Mouse (Mus musculus) yolk sac, embryonic 10.5 days (tissue): ENCODE results near the gene Rpl28.
A peak's percentile ranks its signal among the peaks of the same experiment; 100 is the strongest.

Source experiments
- DNase-seq: peaks from one replicate; pipeline ENCODE4 v3.0.0-alpha.2; 2017; ENCODE audit warnings: low spot score

Gene Rpl28

GRCm38 (mm10) chr7:4835631-4836327 lies 43.1 kb downstream of the Rpl28 start:
- DNase-seq = no peak

- no peak for DNase-seq
Observed at GRCm38 (mm10) chr7:4836351-4836792, 43.7 kb downstream of the Rpl28 start.

GRCm38 (mm10) chr7:4837639-4838038 lies 45.0 kb downstream of the Rpl28 start:
- DNase-seq = no peak

GRCm38 (mm10) chr7:4842077-4842476 lies 49.4 kb downstream of the Rpl28 start:
- no peak for DNase-seq

- DNase-seq = no peak
Observed at GRCm38 (mm10) chr7:4842634-4843131, 50.0 kb downstream of the Rpl28 start.

- DNase-seq = no peak
Observed at GRCm38 (mm10) chr7:4843604-4844244, 51.0 kb downstream of the Rpl28 start.

GRCm38 (mm10) chr7:4844245-4844916 lies 51.7 kb downstream of the Rpl28 start, which contains the start of gene Shisa7:
TSS of gene Shisa7 (minus strand) at chr7:4844696.
- peak; percentile 19 for DNase-seq
